Mouse (Mus musculus) ES-Bruce4 (cell line): ENCODE results near the gene Adk.

Experiments
- CTCF ChIP-seq: IDR thresholded peaks from one replicate; pipeline ENCODE4 v1.8.1; 2011; ENCODE audit warnings: low read depth, low read length
- EP300 ChIP-seq: IDR thresholded peaks from 2 replicates; pipeline ENCODE4 v1.6.1; 2011; ENCODE audit warnings: low read depth, low read length; ENCODE audit not compliant: insufficient read depth
- POLR2A ChIP-seq: IDR thresholded peaks from one replicate; pipeline ENCODE4 v1.8.1; 2011; ENCODE audit warnings: low read length; ENCODE audit not compliant: insufficient read depth

DNA sequence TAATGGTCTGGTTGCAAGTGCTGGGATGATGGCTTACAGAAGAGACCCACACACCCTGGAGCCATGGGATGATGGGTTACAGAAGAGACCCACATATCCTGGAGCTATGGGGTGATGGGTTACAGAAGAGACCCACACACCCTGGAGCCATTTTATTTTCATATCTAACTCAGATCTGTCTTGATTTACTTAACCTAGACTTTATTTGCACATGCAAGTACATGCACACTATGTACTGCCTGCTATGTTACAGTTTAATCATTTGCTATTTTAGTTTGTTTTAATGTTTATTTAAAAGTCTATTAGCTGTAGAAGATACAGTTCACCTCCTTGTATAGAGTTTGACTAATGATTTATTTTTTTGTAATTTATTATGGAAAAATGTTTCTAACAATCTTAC, 52.7 kb downstream of the Adk start:
- TF ChIP-seq POLR2A: no peak
- no peak for TF ChIP-seq CTCF
- TF ChIP-seq EP300: no peak
